Mouse (Mus musculus): ENCODE results near the gene Jade1. TPM values are rescaled to one million over a fixed set of nuclear protein-coding genes. Genes with fewer than 3 reads are reported as not detected.

The Jade1 gene
- polyA plus RNA-seq, 1 experiment from 2014 or later: 15.3 TPM

- ATAC-seq: no peak
- Histone ChIP-seq H3K36me3 (ENCODE audit: control insufficient read depth, insufficient read depth) (peaks cover 47% of the 10 kb centered on the region), H3K4me3 (ENCODE audit: low read depth, low read length) (no peak overlapping the region), H3K9me3 (ENCODE audit: control insufficient read depth) (no peaks in the 10 kb centered on the region), H3K4me2 (replicated peaks; ENCODE audit: low read depth) (no peak overlapping the region), H3K4me1 (replicated peaks; ENCODE audit: control insufficient read depth, insufficient read depth, low read length) (no peaks in the 10 kb centered on the region), H3K9ac (ENCODE audit: low read depth, low read length) (no peak overlapping the region), H3K27me3 (replicated peaks; ENCODE audit: control insufficient read depth, insufficient read depth, low read length) (no peaks in the 10 kb centered on the region), H3K27ac (ENCODE audit: low read depth, low read length) (no peak overlapping the region)
- no peak for TF ChIP-seq CTCF (IDR thresholded peaks at IDR 0.05; ENCODE audit: low read depth)
- WGBS: 73% methylated on average over 9 of the region's 9 CpGs
Observed at GRCm38 (mm10) chr3:41607050-41607449, 51.5 kb downstream of the Jade1 start.

GRCm38 (mm10) chr3:41607467-41607866 is 51.9 kb downstream of the Jade1 start:
- Histone ChIP-seq H3K4me2 (replicated peaks; ENCODE audit: low read depth) (no peak overlapping the region), H3K36me3 (ENCODE audit: control insufficient read depth, insufficient read depth) (peaks cover 48% of the 10 kb centered on the region), H3K27ac (ENCODE audit: low read depth, low read length) (no peak overlapping the region), H3K9ac (ENCODE audit: low read depth, low read length) (no peak overlapping the region), H3K9me3 (ENCODE audit: control insufficient read depth) (no peaks in the 10 kb centered on the region), H3K27me3 (replicated peaks; ENCODE audit: control insufficient read depth, insufficient read depth, low read length) (no peaks in the 10 kb centered on the region), H3K4me3 (ENCODE audit: low read depth, low read length) (no peak overlapping the region), H3K4me1 (replicated peaks; ENCODE audit: control insufficient read depth, insufficient read depth, low read length) (no peaks in the 10 kb centered on the region)
- no peak for ATAC-seq
- WGBS: 87% methylated on average over 8 of the region's 8 CpGs
- TF ChIP-seq CTCF (IDR thresholded peaks at IDR 0.05; ENCODE audit: low read depth): no peak

GRCm38 (mm10) chr3:41609071-41609470 is 53.5 kb downstream of the Jade1 start:
- Histone ChIP-seq H3K36me3 (ENCODE audit: control insufficient read depth, insufficient read depth) (peaks cover 49% of the 10 kb centered on the region), H3K4me3 (ENCODE audit: low read depth, low read length) (no peak overlapping the region), H3K27me3 (replicated peaks; ENCODE audit: control insufficient read depth, insufficient read depth, low read length) (no peaks in the 10 kb centered on the region), H3K9me3 (ENCODE audit: control insufficient read depth) (no peaks in the 10 kb centered on the region), H3K27ac (ENCODE audit: low read depth, low read length) (no peak overlapping the region), H3K9ac (ENCODE audit: low read depth, low read length) (no peak overlapping the region), H3K4me2 (replicated peaks; ENCODE audit: low read depth) (no peak overlapping the region), H3K4me1 (replicated peaks; ENCODE audit: control insufficient read depth, insufficient read depth, low read length) (no peaks in the 10 kb centered on the region)
- TF ChIP-seq CTCF (IDR thresholded peaks at IDR 0.05; ENCODE audit: low read depth): no peak
- WGBS: 90% methylated on average over 5 of the region's 5 CpGs
- no peak for ATAC-seq

- Histone ChIP-seq H3K9ac (ENCODE audit: low read depth, low read length) (no peak overlapping the region), H3K4me3 (ENCODE audit: low read depth, low read length) (no peak overlapping the region), H3K9me3 (ENCODE audit: control insufficient read depth) (no peaks in the 10 kb centered on the region), H3K36me3 (ENCODE audit: control insufficient read depth, insufficient read depth) (peaks cover 44% of the 10 kb centered on the region), H3K4me1 (replicated peaks; ENCODE audit: control insufficient read depth, insufficient read depth, low read length) (no peaks in the 10 kb centered on the region), H3K4me2 (replicated peaks; ENCODE audit: low read depth) (no peak overlapping the region), H3K27ac (ENCODE audit: low read depth, low read length) (no peak overlapping the region), H3K27me3 (replicated peaks; ENCODE audit: control insufficient read depth, insufficient read depth, low read length) (no peaks in the 10 kb centered on the region)
- ATAC-seq: no peak
- TF ChIP-seq CTCF (IDR thresholded peaks at IDR 0.05; ENCODE audit: low read depth): peak; percentile 59
- 98% methylated on average over 3 of the region's 3 CpGs for WGBS
Observed at GRCm38 (mm10) chr3:41612211-41612610, 56.7 kb downstream of the Jade1 start.

GRCm38 (mm10) chr3:41613706-41614105 is 58.2 kb downstream of the Jade1 start:
- Histone ChIP-seq H3K27me3 (replicated peaks; ENCODE audit: control insufficient read depth, insufficient read depth, low read length) (no peaks in the 10 kb centered on the region), H3K27ac (ENCODE audit: low read depth, low read length) (0 out of 2 replicates have a peak overlapping the region, but pooled peaks have one; percentile 10), H3K4me3 (ENCODE audit: low read depth, low read length) (no peak overlapping the region), H3K4me2 (replicated peaks; ENCODE audit: low read depth) (no peak overlapping the region), H3K9me3 (ENCODE audit: control insufficient read depth) (no peaks in the 10 kb centered on the region), H3K4me1 (replicated peaks; ENCODE audit: control insufficient read depth, insufficient read depth, low read length) (no peaks in the 10 kb centered on the region), H3K36me3 (ENCODE audit: control insufficient read depth, insufficient read depth) (peaks cover 43% of the 10 kb centered on the region), H3K9ac (ENCODE audit: low read depth, low read length) (no peak overlapping the region)
- 89% methylated on average over 9 of the region's 9 CpGs for WGBS
- TF ChIP-seq CTCF (IDR thresholded peaks at IDR 0.05; ENCODE audit: low read depth): no peak
- ATAC-seq: no peak

- Histone ChIP-seq H3K27me3 (replicated peaks; ENCODE audit: control insufficient read depth, insufficient read depth, low read length) (no peaks in the 10 kb centered on the region), H3K27ac (ENCODE audit: low read depth, low read length) (no peak overlapping the region; the same call in 1 of the 2 replicates), H3K4me1 (replicated peaks; ENCODE audit: control insufficient read depth, insufficient read depth, low read length) (no peaks in the 10 kb centered on the region), H3K4me2 (replicated peaks; ENCODE audit: low read depth) (no peak overlapping the region), H3K4me3 (ENCODE audit: low read depth, low read length) (no peak overlapping the region), H3K9ac (ENCODE audit: low read depth, low read length) (no peak overlapping the region), H3K36me3 (ENCODE audit: control insufficient read depth, insufficient read depth) (peaks cover 38% of the 10 kb centered on the region), H3K9me3 (ENCODE audit: control insufficient read depth) (no peaks in the 10 kb centered on the region)
- TF ChIP-seq CTCF (IDR thresholded peaks at IDR 0.05; ENCODE audit: low read depth): no peak
- ATAC-seq: no peak
- 91% methylated on average over 5 of the region's 5 CpGs for WGBS
Observed at GRCm38 (mm10) chr3:41614230-41614985, 58.9 kb downstream of the Jade1 start.

All from intestine, postnatal 0 days (tissue).